Mouse (Mus musculus): Measurements from ENCODE around the gene Ifi208.

The Ifi208 gene

DNA sequence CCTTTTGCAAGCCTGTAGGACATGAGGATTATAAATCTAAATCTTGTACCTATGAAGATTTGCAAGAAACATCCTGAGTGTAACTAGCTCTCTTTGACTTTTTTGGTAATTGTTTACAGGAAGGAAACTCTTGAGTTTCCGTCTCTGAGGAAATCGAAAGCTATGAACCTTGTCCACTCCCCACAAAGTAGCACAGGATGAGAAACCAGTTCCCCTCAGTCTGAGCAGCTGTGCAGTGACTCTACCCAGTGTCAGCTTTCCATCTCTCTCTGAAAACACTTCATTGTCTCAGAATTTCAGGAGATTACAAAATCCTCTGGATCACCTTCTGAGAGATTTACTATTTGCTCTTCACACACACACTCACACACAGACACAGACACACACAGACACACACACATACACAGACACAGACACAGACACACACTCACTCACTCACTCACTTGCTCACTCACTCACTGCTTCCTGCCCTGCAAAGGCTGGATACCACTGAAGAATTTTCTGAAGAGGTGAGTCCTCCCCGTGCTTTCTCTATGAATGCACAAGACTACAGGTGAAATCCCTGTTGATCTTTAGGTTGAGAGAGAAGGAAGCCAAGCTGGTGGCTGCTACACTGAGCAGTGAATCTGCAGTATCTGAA is at the start of gene Ifi208:
TSS of gene Ifi208 (plus strand) at position 218 of the 640 bp plus-strand sequence.
- peak; percentile 47 for DNase-seq (ENCODE audit: low read depth)

DNA sequence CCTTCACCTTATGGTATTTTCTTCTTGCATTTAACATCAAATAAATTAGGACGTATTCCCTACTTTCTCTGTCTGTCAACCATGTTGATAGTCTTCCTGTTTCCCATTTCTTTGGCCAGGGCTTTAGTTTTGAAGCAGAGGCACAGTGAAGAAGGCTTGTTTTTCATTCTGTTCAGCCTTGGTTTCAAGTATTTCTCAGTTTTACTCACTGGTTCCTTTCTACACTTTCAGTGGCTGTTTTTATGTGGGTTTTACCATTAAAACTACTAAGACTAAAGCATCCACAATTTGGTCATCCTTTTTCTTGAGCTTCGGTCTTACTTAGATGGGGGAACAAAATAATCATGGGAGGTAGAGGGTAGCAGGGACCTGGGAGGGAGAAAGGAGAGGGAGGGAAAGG is 49.4 kb upstream of the Ifi208 start:
- DNase-seq (ENCODE audit: low read depth) = peak; percentile 42

DNA sequence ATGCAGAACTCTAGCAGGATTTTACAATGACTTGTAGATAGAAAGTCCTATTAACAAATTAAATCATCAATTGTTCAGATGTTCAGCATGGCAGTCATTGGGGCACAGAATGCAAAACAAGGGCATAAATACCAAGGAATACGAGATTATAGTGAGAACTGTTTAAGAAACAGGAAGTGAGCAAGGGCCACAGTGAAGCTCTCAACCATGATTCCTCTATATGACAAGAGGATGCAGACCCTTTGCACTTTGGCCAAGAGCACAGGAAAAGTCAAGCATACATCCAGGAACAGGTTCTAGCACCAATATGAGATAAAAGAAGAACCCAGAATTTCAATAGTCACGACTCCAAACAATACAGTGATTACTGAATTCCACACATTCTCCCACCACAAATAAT is 46.8 kb upstream of the Ifi208 start:
- DNase-seq (ENCODE audit: low read depth) = no peak

DNA sequence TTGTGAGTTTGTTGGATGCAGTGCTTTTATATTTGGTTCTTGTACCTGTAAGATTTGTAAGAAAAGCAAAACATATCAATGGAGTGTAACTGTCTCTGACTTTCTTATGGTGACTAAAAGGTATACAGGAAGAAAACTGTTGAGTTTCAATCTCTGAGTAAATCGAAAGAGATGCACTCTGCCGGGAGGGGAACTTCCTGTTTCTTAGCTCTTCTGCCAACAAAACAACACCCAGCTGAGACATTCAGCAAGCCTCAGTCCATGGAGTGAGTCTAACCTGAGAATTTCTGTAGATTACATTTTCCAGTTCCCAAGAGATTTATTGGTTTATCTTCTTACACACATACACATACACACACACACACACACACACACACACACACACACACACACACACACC is 42.9 kb upstream of the Ifi208 start, which contains the start of gene Ifi209:
TSS of gene Ifi209 (plus strand) at position 296 of the 400 bp plus-strand sequence.
- peak; percentile 82 for DNase-seq (ENCODE audit: low read depth)

DNA sequence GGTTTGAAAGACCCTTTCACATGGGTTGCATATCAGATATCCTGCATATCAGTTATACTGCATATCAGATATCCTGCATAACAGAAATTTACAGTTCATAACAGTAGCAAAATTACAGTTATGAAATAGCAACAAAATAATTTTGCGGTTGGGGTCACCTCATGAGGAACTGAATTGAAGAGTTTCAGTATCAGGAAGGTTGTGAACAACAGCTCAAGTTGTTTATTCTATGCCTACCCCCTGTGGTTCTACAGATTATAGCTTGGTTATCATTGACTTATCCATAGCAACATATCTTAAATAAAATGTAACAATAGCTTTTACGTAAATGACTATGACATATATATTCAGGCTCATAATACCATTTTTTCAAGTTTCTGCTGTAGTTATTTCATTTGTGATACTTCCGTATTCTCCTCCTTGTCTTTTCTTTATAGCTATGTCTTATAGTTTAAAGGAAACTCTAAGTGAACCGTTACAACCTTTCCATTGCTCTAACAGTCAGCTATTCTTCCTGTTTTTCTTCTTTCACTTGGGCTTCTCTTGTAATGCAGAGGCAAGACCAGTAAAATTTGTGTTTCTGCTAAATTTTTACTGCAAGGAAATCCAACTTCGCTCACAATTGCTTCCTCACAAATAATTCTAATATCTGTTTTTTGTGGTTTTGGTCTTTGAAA is 39.4 kb upstream of the Ifi208 start:
- DNase-seq (ENCODE audit: low read depth) = peak; percentile 54

DNA sequence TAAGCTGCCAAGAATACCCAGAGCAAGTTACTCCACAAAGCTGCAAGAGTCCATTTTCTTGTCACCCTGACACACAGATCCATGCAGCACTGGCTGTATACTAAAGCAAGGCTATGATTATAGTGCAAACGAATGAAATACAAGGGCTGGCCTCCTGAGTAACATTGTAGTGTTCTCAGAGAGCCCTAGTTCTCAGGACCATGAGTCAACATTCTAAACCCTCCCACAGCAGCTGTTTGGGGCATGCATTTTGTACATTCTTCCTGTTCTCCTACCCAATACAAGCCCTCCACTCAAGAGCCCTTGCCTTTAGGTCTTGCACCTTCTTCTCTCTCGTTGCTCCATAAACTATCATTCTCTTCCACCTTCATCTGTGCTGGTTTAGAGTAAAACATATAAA is 28.1 kb upstream of the Ifi208 start:
- DNase-seq (ENCODE audit: low read depth) = no peak

DNA sequence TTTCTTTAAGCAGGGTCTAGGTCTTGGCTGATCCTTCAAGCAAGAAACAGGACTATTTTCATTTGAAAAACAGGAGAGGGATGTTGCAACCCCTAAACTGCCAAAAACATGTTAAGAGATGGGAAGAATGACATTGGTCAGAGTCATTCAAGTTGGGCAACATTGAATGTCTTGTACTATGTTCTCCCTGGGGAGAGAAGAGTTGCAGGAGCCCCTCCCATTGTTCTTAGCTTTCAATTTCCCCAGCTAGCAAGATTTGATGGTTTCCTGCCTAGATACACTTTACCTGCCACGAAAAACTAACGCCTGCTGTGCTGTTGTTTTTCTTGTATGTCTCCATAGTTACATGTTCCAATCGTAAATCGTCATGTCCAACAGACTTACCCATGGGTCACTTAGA is 15.5 kb upstream of the Ifi208 start:
- no peak for DNase-seq (ENCODE audit: low read depth)

DNA sequence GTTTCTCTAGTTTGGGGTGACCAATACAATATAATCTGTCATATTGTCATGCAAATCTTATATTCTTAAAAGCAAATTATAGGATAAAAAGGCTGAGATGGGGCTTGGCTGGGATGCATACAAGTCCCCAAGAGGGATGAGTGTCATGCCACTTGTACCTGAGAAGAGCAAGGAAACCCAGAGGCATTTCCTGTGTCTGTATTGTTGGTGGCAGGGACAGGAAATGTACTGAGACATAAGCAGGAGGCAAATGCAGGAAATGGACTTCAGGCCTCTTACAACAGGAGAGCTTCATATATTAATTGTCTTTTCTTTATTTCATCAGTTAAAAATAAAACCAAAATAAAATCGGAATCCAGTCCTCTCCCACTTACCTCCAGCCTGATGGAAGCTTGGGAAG is 5.1 kb downstream of the Ifi208 start:
- DNase-seq (ENCODE audit: low read depth) = peak; percentile 37

DNA sequence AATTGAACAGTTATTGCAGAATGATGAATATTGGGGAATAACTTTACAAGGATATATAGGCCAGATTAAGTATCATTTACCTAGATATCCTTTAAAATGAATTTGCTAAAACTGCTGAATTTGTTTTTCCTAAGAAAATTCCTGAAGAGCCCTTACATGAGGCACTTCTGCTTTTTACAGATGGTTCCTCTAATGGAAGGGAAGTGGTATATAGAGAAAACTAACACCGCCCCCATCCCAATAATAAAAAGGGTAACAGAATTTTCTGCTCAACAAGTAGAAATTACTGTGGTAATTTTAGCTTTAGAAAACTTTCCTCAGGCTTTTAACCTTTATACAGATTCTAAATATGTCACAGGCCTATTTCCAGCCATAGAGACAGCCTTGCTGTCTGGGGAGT is 20.8 kb downstream of the Ifi208 start:
- no peak for DNase-seq (ENCODE audit: low read depth)

DNA sequence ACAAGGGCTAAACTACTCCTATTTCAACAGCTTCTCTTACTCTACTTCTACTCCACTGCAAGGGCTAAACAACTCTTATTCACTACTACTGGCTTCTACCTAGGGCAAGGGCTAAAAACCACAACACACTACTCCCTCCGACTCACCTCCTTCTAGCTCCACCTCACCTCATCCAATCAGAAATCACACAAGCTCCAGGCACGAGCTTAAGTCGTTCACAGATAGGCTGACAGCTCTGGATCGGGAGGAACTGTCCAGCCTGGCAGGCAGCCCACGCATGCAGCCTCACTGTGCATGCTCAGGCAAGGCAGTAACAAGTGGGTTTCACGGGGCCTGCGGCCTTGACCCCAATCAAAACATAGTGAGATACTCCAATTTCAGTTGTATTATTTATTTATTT is 59.7 kb downstream of the Ifi208 start:
- no peak for DNase-seq (ENCODE audit: low read depth)

DNA sequence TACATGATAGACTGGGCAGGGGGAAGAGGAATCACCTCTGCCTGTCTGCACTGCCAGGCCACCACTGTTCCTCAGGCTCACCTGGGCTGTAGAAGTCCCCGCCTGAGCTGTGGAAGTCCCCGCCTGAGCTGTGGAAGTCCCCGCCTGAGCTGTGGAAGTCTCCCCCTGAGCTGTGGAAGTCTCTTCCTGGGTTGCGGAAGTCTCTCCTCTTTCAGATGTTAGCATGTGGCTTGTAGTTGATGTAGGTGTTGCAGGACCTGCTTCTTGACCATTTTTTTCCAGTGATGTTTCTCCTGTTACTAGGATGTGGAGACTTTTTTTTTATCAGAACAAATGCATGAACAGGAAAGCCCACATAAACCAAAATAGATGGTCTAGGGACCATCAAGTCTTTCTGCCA is 61.5 kb downstream of the Ifi208 start:
- DNase-seq (ENCODE audit: low read depth) = peak; percentile 4

DNA sequence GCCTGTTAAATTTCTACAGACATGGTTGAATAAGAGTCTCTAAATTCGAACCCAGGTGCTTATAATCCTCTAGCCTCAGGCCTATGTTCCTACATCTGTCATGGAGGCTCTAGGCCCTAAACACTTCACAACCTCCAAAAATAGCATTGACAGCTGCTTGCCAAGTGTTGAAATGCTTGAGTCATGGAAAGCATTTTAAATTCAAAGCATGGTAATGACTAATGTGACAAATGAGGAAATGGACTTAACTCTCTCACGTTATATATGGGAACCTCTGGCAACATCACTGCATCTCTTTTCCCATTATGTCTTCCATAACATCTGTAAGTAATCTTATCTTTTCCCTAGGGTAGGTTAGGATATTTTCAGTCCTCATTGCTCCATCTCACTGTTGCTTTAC is 63.5 kb downstream of the Ifi208 start:
- no peak for DNase-seq (ENCODE audit: low read depth)

DNA sequence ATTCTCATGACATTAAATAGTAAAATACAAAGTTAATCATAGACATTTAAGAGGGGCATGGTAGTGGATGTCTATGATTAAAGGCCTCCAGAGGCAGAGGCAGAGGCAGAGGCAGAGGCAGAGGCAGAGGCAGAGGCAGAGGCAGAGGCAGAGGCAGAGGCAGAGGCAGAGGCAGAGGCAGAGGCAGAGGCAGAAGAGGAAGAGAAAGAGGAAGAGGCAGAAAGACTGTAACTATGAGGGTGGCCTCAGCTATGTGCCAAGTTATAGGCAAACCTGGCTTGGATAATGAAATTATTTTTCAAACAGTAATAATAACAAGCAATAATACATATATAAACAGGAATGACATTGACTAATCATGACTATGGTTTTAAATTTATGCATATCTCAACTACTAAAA is 67.1 kb downstream of the Ifi208 start:
- DNase-seq (ENCODE audit: low read depth) = no peak

DNA sequence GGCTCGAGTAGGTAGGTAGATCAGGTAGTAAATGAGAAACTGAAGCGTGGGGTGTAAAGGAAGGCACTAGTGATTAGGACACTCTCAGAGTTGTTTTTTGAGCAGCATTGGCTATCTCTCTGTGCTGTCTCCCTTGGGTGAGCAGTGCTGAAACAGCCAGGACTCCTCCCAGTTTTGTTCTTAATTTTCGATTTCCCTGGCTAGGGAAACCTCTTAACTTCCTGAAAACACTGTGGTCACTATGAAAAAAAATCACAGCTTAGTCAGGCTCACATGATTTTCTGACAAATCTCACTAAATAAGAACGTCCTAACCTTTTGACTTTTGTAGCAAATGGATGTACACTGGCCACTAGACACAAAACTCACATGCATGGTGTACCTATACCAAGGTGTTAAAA is 68.2 kb downstream of the Ifi208 start, which contains the start of gene Ifi207:
TSS of gene Ifi207 (minus strand) at position 92 of the 400 bp plus-strand sequence.
- DNase-seq (ENCODE audit: low read depth) = no peak

DNA sequence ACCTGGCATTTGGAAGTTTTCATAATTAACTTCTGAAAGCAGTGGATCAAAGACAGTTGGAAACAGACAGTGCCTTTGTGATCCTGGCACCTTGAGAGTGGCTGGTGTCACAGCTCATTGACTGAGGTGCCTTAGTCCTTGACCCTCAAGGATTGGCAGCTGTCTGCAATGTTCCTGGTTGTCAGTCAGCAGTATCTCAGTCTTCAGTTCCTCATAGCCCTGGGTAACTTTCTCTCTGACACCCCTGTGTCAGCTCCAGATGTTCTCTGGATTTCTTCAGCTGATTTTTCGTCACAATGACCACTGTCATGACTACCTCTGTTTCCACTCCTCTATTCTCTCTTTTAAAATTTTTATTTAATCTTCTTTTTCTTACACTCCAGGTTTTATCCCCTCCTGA is 68.8 kb downstream of the Ifi208 start:
- DNase-seq (ENCODE audit: low read depth) = no peak

All from induced T-regulatory cell, adult 2 months (primary cell).